Mouse (Mus musculus): ENCODE measurements at regions not wholly inside any gene's neighbourhood (a gene's known extent, or its start where the extent isn't known, plus 50 kb on each side); places are given as distances from the start of the nearest gene placed in this dataset.

GRCm38 (mm10) chr17:87531411-87532157 is 84.8 kb upstream of the Calm2 start:
- DNase-seq: peak; percentile 36

DNA sequence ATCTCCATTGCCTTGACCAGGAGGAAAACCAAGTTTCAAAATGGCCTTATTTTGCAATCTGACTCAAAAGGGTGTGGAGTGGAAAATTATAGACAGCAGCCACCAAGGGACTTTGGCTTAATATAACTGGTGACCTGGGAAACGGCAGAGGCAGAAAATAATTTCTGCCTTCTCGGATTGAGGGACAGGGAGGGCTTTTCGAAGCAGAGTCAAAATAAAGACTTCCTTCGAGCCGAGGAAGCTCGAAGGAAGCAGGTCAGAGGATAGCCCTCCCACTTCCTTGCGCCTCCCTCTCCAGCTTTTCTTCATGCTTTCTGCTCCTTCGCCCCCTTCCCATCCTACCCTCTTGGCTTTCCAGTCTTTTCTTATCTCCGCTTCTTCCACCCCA is 85.4 kb upstream of the Calm2 start:
- no peak for DNase-seq

GRCm38 (mm10) chr17:87532762-87533161 is 86.0 kb upstream of the Calm2 start:
- no peak for DNase-seq

- no peak for DNase-seq
Observed at GRCm38 (mm10) chr17:87549568-87549967, 86.2 kb upstream of the Epcam start.

GRCm38 (mm10) chr17:87550518-87551164 is 85.1 kb upstream of the Epcam start:
- DNase-seq: no peak

DNA sequence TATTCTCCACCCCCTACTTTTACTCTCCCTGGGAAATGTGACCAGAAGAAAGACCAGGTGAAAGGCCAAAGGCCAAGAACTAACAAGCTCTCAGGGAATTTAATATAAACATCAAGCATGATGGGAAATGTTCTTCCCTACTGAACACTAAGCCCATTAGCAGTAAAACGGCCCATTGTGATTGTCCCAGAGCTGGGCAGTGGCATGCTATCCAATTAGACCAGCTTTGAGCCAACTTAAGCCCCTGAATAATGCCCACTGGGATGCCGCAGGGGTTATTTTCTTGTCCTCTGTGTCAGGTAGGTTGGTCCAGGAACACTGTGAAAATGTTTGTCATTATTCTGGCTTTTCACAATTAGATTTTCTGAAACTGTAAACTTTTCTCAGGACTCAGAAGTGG is 81.2 kb upstream of the Epcam start:
- DNase-seq: no peak

DNA sequence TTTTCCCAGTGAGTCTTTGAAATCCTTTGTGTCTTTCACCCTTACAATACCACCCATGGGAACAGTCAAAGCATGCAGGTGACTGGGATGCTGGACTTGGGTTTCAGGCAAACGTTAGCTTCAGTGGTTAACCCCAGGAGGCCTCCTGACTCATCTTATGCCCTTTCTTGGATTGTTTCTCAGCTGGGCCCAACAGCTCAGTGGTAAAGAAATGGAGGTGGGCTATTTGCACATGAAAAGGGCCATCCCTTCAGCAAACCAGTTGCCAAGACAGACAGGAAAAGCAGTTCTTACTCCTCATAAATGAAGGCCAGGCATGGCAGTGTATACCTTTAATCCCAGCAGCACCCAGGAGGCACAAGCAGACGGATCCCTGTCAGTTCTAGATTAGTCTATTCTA is 77.4 kb upstream of the Epcam start:
- DNase-seq: no peak

GRCm38 (mm10) chr17:87559641-87560040 is 76.1 kb upstream of the Epcam start:
- DNase-seq: no peak

GRCm38 (mm10) chr17:87560923-87561322 is 74.9 kb upstream of the Epcam start:
- no peak for DNase-seq

DNA sequence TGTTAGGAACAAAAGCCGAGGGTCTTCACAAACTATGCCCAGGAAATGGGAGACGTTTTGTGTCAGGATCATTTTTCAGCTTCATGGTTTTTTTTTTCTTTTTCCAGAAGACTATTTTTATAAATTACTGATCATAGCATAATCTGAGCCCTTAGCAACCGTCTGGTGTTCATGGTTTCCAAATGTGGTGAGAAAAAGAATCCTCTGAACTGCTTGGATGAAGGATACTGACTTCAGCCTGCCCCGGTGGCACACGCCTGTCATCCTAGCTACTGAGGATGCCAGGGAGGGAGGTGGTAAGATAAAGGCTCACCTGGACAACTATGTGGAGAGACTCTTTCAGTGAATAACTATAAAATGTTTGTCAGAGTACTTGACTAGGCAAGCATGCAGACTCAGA is 72.4 kb upstream of the Epcam start:
- DNase-seq: no peak

DNA sequence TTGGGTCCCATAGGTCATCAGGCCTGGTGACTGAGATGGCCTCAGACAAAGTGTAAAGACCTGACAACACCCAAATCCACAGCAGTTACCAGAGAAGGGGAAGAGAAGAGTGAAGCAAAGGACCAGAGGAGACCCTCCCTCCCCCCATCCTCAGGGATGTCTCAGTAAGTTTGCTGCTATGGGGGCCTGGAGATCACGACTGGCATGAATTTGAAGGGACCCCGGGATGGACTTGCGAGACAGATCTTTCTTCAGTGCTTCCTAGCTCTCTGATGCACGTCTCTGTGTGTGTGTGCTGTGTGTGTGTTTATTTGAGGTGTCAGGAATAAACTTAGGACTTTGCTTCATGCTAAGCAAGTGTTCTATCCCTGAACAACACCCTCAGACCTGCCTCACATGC is 70.1 kb upstream of the Epcam start:
- no peak for DNase-seq

DNA sequence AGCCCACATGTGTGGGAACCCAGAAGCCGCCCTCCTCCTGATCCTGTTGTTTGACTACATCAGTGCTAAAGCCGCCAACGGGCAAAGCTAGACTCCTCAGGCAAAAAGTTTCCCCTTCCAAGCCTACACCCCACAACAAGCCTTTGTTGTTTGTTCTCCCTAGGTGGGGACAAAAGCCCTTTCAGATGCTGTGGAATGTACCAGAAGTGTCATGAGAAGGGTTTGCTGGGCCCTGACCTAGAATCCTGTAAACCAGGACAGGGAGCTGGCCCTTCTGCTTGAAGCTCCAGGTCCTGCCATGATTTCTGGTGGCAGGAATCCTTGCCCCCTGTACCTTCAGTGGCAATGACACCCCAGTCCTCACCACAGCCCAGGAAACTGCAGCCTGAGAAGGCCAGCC is 69.5 kb upstream of the Epcam start:
- DNase-seq: no peak

DNA sequence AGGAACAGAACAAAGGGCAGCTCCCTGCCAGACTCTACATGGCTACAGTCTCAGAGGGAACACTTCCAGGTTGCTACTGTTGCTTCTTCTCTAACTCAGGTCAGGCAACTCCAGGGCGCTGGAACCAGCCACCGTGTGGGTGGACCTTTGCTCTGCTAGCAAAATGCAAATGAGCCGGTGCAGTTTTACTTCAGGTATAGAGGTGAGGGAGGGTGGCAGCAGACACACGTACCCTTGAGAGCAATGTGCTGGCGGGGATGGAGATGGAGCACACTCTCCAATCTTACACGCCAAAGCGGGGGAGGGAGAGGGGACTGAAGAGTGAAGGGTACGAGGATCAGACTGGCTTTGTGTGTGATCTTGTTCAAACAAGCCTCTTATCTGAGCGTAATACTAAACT is 68.8 kb upstream of the Epcam start:
- no peak for DNase-seq

- DNase-seq: no peak
Observed at GRCm38 (mm10) chr17:87567475-87567874, 68.3 kb upstream of the Epcam start.

DNA sequence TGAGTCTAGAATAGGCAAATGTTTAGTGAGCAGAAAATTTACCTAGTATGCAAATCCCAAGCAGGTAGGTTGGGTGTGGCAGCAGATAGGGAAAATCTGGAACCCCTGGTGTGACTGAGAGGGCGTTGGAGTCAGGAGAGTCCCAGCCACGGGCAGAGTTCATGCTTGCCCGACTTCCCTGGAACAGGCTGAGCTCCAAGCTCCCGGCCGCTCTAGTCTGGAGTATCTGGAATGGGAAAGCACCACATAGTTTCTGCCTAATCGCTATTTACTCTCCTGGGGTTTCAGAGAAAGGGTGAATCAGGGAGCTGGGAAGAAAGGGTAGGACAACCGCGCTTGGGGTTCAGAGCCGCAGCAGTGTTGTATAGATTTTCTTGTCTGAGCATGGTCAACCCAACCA is 65.8 kb upstream of the Epcam start:
- no peak for DNase-seq

DNA sequence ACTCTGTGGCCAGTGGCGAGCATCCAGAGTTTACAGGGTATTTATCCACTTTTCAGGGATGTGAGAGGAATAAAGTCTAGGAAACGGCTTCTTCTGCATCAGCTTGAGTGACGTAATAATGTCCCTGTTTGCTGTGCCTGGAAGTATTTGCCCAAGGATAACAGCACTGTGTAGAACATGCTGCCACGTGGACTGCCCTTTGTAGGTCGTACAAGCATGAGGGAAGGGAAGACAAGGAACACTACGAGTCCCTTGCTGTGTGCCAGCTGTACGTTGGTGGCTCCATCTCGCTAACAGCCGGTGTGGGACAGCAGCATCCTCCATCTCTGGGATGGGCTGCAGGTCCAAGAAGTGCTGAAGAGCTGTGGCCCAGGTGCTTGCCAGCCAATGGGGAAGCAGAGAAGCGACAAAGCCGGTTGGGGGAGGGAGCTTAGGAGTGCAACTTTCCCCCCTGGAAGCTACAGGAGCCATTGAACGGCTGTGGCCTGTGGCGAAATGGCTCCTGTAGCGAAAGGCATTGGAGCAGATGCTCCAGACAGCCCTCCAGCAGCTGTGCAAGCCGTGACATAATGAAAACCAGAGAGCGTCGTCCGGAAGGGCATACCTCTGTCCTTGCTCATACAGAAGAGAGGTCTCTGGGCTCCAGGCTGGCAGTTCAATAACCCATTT is 65.0 kb upstream of the Epcam start:
- peak; percentile 24 for DNase-seq

GRCm38 (mm10) chr17:87571345-87571932 is 64.3 kb upstream of the Epcam start:
- DNase-seq: peak; percentile 97

DNA sequence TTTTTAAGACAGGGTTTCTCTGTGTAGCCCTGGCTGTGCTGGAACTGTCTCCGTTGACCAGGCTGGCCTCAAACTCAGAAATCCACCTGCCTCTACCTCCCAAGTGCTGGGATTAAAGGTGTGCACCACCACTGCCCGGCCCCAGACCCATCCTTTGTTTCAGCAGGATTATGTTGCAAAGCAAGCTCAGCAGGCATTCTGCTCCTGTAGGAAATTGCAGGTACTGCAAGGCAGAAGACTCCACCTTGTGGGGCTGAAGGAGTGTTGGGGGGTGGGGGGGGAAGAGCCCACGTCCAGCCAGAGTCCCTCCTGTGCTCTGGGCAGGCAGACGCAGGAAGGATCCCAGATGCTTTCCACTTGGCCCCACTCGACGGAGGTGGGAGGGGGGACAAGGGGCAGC is 52.2 kb upstream of the Epcam start:
- DNase-seq: no peak

DNA sequence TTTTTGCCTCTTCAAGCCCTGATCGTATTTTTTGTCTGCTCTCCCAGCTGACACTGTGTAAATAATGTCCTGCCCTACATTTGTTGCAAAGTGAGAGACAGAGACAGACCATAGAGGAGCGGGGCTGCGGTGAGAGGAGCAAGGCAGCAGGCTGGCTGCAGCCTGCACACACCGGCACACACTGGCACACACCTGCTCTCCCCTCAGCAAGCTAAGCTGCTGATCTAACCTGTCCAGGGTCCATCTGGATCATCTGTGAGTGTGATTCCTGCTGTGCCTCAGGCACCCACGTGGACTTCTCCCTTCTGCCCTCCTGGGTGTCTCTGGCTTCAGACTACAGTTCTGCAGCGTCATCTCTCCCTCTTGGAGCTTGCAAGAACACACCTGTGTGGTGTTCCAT is 50.4 kb upstream of the Epcam start:
- no peak for DNase-seq

Data from cerebellum, adult 9-10 months (tissue).